Mouse (Mus musculus) testis, adult 2 months (tissue): ENCODE results near the gene Aacs.

ENCODE experiments used
- CTCF ChIP-seq: fragments of 200-500 bp; IDR thresholded peaks from 2 replicates; pipeline ENCODE4 v1.5.1; 2012; ENCODE audit warnings: low read depth, mild to moderate bottlenecking, inconsistent platforms, low read length, moderate library complexity; ENCODE audit not compliant: control insufficient read depth, insufficient read depth, insufficient replicate concordance
- POLR2A ChIP-seq: fragments of 200-500 bp; IDR thresholded peaks from 2 replicates; pipeline ENCODE4 v1.6.1; 2012; ENCODE audit warnings: low read depth, mild to moderate bottlenecking, inconsistent platforms, low read length, moderate library complexity; ENCODE audit not compliant: control insufficient read depth

DNA sequence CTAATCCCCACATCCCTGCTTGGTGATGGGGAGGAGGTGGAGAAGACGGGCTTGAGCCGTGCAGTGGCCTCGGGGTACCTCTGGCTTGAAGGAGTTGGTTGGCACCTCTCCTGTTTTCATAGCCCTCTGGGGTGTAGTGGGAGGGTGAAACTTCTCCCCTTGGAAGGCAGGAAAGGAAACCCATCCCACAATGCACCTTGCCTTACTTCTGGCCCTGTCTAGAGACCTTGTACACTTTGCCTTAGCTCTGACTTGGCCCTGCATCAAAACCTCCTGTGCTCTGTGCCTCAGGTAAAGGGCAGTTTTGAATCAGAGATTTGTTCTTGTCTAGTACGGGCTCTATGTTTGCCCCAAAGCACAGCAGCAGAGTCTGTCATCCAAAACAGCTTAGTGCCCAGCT lies 4.9 kb upstream of the Aacs start:
- TF ChIP-seq POLR2A (no peak), CTCF (no peak)
